Mouse (Mus musculus) testis, postnatal 14 days (tissue): Measurements from ENCODE around the gene Zfp78.

Experiments
- DNase-seq: peaks from one replicate; pipeline ENCODE4 v3.0.0; 2021; ENCODE audit warnings: low spot score

Zfp78 gene

DNA sequence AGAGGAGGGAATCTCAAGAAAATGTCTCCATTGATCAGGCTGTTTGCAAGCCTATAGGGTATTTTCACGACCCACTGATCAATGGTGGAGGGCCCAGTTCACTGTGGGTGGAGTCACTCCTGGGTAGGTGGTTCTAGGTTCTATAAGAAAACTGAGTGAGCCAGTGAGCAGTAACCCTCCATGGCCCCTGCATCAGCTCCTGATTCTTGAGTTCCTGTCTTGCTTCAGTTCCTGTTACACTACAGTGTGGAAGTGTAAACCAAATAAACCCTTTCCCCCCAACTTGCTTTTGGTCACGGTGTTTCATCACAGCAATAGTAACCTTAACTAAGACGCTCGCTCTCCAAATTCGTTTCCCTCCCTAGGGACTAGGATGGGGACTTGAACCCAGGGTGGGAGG is 25.9 kb downstream of the Zfp78 start:
- no peak for DNase-seq

- DNase-seq: no peak
Observed at GRCm38 (mm10) chr7:6389449-6389848, 26.4 kb downstream of the Zfp78 start.

- DNase-seq: peak; percentile 62
Observed at GRCm38 (mm10) chr7:6397996-6398975, 35.2 kb downstream of the Zfp78 start, which contains the start of gene Smim17. Gene Smim17 (plus strand): TSS chr7:6398715.

- DNase-seq: peak; percentile 90
Observed at GRCm38 (mm10) chr7:6410043-6410442, 47.0 kb downstream of the Zfp78 start, which contains the start of gene Gm20715. Gene Gm20715 (plus strand): TSS chr7:6410277.

GRCm38 (mm10) chr7:6414626-6415441 is 51.8 kb downstream of the Zfp78 start:
- no peak for DNase-seq

- DNase-seq: no peak
Observed at GRCm38 (mm10) chr7:6415442-6415787, 52.3 kb downstream of the Zfp78 start.

- no peak for DNase-seq
Observed at GRCm38 (mm10) chr7:6419894-6420293, 56.8 kb downstream of the Zfp78 start.

- DNase-seq: no peak
Observed at GRCm38 (mm10) chr7:6429381-6429780, 66.3 kb downstream of the Zfp78 start.

DNA sequence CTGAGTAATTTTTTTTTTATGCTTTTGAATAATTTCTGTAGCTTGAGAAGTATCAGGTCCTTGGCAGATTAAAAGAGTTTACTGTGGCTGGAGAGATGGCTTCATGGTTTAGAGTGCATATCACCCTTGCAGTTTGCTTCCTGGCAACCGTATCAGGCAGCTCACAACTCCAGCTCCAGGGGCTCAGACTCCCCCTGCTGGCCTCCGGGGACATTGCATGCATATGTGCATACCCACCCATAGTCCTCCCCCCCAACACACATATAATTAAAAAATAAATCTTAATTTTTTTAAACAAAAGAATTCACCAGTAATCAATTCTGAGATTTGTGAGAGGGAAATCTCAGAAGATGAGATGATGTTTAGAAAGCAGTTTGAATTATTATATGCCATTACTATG is 67.3 kb downstream of the Zfp78 start:
- DNase-seq: no peak
